Mouse (Mus musculus): Measurements from ENCODE around the gene Ngdn. TPM values are rescaled to one million over a fixed set of nuclear protein-coding genes. Genes with fewer than 3 reads are reported as not detected.

Gene Ngdn
- total RNA-seq, 1 experiment, result 53.5 TPM

DNA sequence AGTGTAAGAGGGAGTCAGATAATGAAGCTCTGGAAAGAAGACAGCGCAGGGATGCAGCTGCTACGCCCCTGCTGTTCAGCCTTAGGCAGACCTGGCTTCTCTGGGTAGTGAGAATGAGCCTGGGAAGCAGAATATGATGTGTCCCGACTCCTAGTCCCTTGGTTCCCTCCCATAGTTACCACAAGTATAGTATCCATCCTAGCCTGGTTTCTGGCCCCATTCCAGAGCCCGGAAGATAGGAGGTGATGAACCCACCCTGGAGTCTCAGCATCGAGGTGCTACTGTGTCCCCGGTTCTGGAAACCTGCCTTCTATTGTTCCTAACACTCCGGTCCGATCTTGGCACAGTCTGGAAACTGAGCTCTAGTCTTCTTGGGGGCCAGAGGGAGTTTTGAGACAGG lies 6.8 kb upstream of the Ngdn start:
- H3K4me1 ChIP-seq (ENCODE audit: control insufficient read depth in 2 of 2, insufficient read depth in 2 of 2, low read length in 2 of 2, poor library complexity in 1 of 2), result peaks cover 0 to 10% of the 10 kb centered on the region in 2 experiments; a peak in 1 of 4 replicates
- H3K9ac ChIP-seq (ENCODE audit: insufficient read depth, low read depth, low read length, poor library complexity, severe bottlenecking), result no peak overlapping the region
- H3K9me3 ChIP-seq (ENCODE audit: control insufficient read depth, insufficient read depth, low read depth, low read length), result no peaks in the 10 kb centered on the region
- TF ChIP-seq ZNF384 (IDR thresholded peaks at IDR 0.05; ENCODE audit: low read depth, low read length), result no peak
- no peak for TF ChIP-seq ZC3H11A (IDR thresholded peaks at IDR 0.05; ENCODE audit: borderline replicate concordance, low read depth, low read length)
- TF ChIP-seq MAFK (IDR thresholded peaks at IDR 0.05; ENCODE audit: insufficient read depth, low read depth, low read length), result no peak
- TF ChIP-seq CHD2 (IDR thresholded peaks at IDR 0.05; ENCODE audit: low read depth, low read length), result no peak
- no peak for TF ChIP-seq HCFC1 (IDR thresholded peaks at IDR 0.05; ENCODE audit: borderline replicate concordance, insufficient read depth, low read length)
- H3K36me3 ChIP-seq (ENCODE audit: control insufficient read depth, insufficient read depth, low read length, poor library complexity, severe bottlenecking), result no peaks in the 10 kb centered on the region
- no peak for DNase-seq (ENCODE audit: low read depth, low spot score)
- in situ Hi-C loops (cut with MboI; ENCODE audit: low sequenced_read_pairs in 2 of 2, unreplicated experiment in 2 of 2), result no loop called here
- H3K27ac ChIP-seq (ENCODE audit: insufficient read depth, low read depth, low read length, poor library complexity, severe bottlenecking), result no peak overlapping the region
- H3K4me3 ChIP-seq (ENCODE audit: insufficient read depth in 1 of 2, low read depth in 1 of 2, low read length in 2 of 2, poor library complexity in 1 of 2, severe bottlenecking in 1 of 2), result no peak overlapping the region

DNA sequence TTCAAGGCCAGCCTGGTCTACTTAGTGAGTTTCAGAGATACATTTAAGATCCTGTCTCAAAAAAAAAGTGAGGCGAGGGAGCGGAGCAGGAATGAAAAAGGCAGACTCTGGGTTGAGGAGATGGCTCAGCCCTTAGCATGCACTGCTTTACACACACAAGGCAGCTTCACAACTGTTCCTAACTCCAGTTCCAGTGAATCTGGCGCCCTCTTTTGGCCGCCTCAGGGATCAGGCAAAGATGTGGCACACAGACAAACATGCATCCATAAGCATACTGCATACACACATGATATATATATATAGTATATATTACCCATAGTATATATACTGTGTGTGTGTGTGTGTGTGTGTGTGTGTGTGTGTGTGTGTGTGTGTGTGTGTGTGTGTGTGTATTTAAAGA lies 4.1 kb upstream of the Ngdn start:
- DNase-seq (ENCODE audit: low read depth, low spot score), result peak; percentile 79
- no peak overlapping the region for H3K9ac ChIP-seq (ENCODE audit: insufficient read depth, low read depth, low read length, poor library complexity, severe bottlenecking)
- TF ChIP-seq ZC3H11A (IDR thresholded peaks at IDR 0.05; ENCODE audit: borderline replicate concordance, low read depth, low read length), result peak; percentile 75
- TF ChIP-seq HCFC1 (IDR thresholded peaks at IDR 0.05; ENCODE audit: borderline replicate concordance, insufficient read depth, low read length), result no peak
- no peak for TF ChIP-seq MAFK (IDR thresholded peaks at IDR 0.05; ENCODE audit: insufficient read depth, low read depth, low read length)
- TF ChIP-seq ZNF384 (IDR thresholded peaks at IDR 0.05; ENCODE audit: low read depth, low read length), result no peak
- no peak for TF ChIP-seq CHD2 (IDR thresholded peaks at IDR 0.05; ENCODE audit: low read depth, low read length)
- in situ Hi-C loops (cut with MboI; ENCODE audit: low sequenced_read_pairs in 2 of 2, unreplicated experiment in 2 of 2), result loop anchor here in 1 of 2 experiments (10.0 kb wide), 2 partner anchors 106 to 166 kb away; no protein-coding TSS in a partner anchor
- no peaks in the 10 kb centered on the region for H3K9me3 ChIP-seq (ENCODE audit: control insufficient read depth, insufficient read depth, low read depth, low read length)
- no peaks in the 10 kb centered on the region for H3K4me1 ChIP-seq (ENCODE audit: control insufficient read depth in 2 of 2, insufficient read depth in 2 of 2, low read length in 2 of 2, poor library complexity in 1 of 2)
- no peaks in the 10 kb centered on the region for H3K36me3 ChIP-seq (ENCODE audit: control insufficient read depth, insufficient read depth, low read length, poor library complexity, severe bottlenecking)
- H3K4me3 ChIP-seq (ENCODE audit: insufficient read depth in 1 of 2, low read depth in 1 of 2, low read length in 2 of 2, poor library complexity in 1 of 2, severe bottlenecking in 1 of 2), result no peak overlapping the region
- H3K27ac ChIP-seq (ENCODE audit: insufficient read depth, low read depth, low read length, poor library complexity, severe bottlenecking), result no peak overlapping the region

DNA sequence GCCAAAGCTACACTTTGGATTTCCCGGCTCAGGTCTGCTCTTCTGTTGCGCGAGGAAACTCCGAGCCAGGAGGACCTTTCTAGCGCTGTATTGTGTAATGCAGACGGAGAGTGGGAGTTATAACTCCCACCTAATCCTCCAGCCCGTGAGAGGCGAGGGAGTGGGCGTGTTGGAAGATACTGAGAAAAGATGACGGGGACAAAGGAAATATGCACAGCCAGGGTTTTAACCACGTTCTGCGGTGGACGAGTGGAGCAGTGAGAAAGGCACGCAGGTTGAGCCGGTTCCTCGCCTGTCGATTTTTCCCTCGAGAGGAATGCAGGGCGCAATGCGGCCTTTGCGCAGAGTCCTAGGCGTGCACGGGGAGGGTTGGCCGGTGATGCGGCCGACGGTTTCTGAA lies 663 bp upstream of the Ngdn start:
- Histone ChIP-seq H3K4me3 (ENCODE audit: insufficient read depth in 1 of 2, low read depth in 1 of 2, low read length in 2 of 2, poor library complexity in 1 of 2, severe bottlenecking in 1 of 2) (peak overlapping the region; percentile 76 to 88), H3K9ac (ENCODE audit: insufficient read depth, low read depth, low read length, poor library complexity, severe bottlenecking) (peak overlapping the region; percentile 87), H3K36me3 (ENCODE audit: control insufficient read depth, insufficient read depth, low read length, poor library complexity, severe bottlenecking) (peaks cover 7% of the 10 kb centered on the region), H3K4me1 (ENCODE audit: control insufficient read depth in 2 of 2, insufficient read depth in 2 of 2, low read length in 2 of 2, poor library complexity in 1 of 2) (no peaks in the 10 kb centered on the region), H3K27ac (ENCODE audit: insufficient read depth, low read depth, low read length, poor library complexity, severe bottlenecking) (peak overlapping the region; percentile 69), H3K9me3 (ENCODE audit: control insufficient read depth, insufficient read depth, low read depth, low read length) (no peaks in the 10 kb centered on the region)
- DNase-seq (ENCODE audit: low read depth, low spot score), result no peak
- in situ Hi-C loops (cut with MboI; ENCODE audit: low sequenced_read_pairs in 2 of 2, unreplicated experiment in 2 of 2), result loop anchor here in 1 of 2 experiments (10.0 kb wide), 2 partner anchors 110 to 170 kb away; no protein-coding TSS in a partner anchor
- TF ChIP-seq HCFC1 (IDR thresholded peaks at IDR 0.05; ENCODE audit: borderline replicate concordance, insufficient read depth, low read length), result no peak
- no peak for TF ChIP-seq ZNF384 (IDR thresholded peaks at IDR 0.05; ENCODE audit: low read depth, low read length)
- no peak for TF ChIP-seq MAFK (IDR thresholded peaks at IDR 0.05; ENCODE audit: insufficient read depth, low read depth, low read length)
- no peak for TF ChIP-seq ZC3H11A (IDR thresholded peaks at IDR 0.05; ENCODE audit: borderline replicate concordance, low read depth, low read length)
- no peak for TF ChIP-seq CHD2 (IDR thresholded peaks at IDR 0.05; ENCODE audit: low read depth, low read length)

DNA sequence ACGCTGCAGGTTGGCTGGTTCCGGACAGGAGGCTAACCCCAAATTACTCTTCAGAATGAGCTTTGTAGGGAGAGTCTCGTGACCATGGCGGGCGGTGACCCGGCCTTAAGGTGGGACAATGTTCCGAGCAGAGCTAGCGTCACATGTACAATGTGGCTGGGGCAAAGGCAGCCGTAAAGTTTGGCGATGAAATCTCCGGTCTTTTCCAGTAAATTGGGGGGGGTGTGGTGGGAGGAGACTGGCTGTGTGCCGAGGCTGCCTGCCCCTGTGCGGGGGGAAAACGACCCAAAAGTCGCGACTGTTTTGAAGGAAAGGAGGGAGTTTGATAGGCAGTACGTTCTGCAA lies 485 bp downstream of the Ngdn start:
- Histone ChIP-seq H3K4me3 (ENCODE audit: insufficient read depth in 1 of 2, low read depth in 1 of 2, low read length in 2 of 2, poor library complexity in 1 of 2, severe bottlenecking in 1 of 2) (peak overlapping the region; percentile 88 to 95), H3K9ac (ENCODE audit: insufficient read depth, low read depth, low read length, poor library complexity, severe bottlenecking) (peak overlapping the region; percentile 96), H3K27ac (ENCODE audit: insufficient read depth, low read depth, low read length, poor library complexity, severe bottlenecking) (peak overlapping the region; percentile 48), H3K9me3 (ENCODE audit: control insufficient read depth, insufficient read depth, low read depth, low read length) (no peaks in the 10 kb centered on the region), H3K4me1 (ENCODE audit: control insufficient read depth in 2 of 2, insufficient read depth in 2 of 2, low read length in 2 of 2, poor library complexity in 1 of 2) (no peaks in the 10 kb centered on the region), H3K36me3 (ENCODE audit: control insufficient read depth, insufficient read depth, low read length, poor library complexity, severe bottlenecking) (peaks cover 9% of the 10 kb centered on the region)
- DNase-seq (ENCODE audit: low read depth, low spot score), result no peak
- in situ Hi-C loops (cut with MboI; ENCODE audit: low sequenced_read_pairs in 2 of 2, unreplicated experiment in 2 of 2), result loop anchor here in 1 of 2 experiments (10.0 kb wide), 2 partner anchors 111 to 171 kb away; no protein-coding TSS in a partner anchor
- TF ChIP-seq ZNF384 (IDR thresholded peaks at IDR 0.05; ENCODE audit: low read depth, low read length) (no peak), CHD2 (IDR thresholded peaks at IDR 0.05; ENCODE audit: low read depth, low read length) (no peak), HCFC1 (IDR thresholded peaks at IDR 0.05; ENCODE audit: borderline replicate concordance, insufficient read depth, low read length) (no peak), MAFK (IDR thresholded peaks at IDR 0.05; ENCODE audit: insufficient read depth, low read depth, low read length) (no peak), ZC3H11A (IDR thresholded peaks at IDR 0.05; ENCODE audit: borderline replicate concordance, low read depth, low read length) (no peak)
